Mouse (Mus musculus): ENCODE data around the gene Cry2. TPM values are rescaled to one million over a fixed set of nuclear protein-coding genes. Genes with fewer than 3 reads are reported as not detected.

Cry2 gene
- polyA plus RNA-seq, 1 experiment, result 2.1 TPM

GRCm38 (mm10) chr2:92423702-92424461, 10.0 kb downstream of the Cry2 start:
- H3K79me2 ChIP-seq (ENCODE audit: control insufficient read depth, insufficient read depth), result no peaks in the 10 kb centered on the region
- no peak overlapping the region for H3K4me3 ChIP-seq (ENCODE audit: insufficient read depth, poor library complexity, severe bottlenecking)
- H3K36me3 ChIP-seq (ENCODE audit: control insufficient read depth, insufficient read depth), result peaks cover 20% of the 10 kb centered on the region
- TF ChIP-seq MYOG (IDR thresholded peaks at IDR 0.05; ENCODE audit: control insufficient read depth, extremely low read depth, insufficient read length) (no peak), CTCF (IDR thresholded peaks at IDR 0.05; ENCODE audit: control insufficient read depth, insufficient read depth, insufficient read length) (no peak), USF1 (IDR thresholded peaks at IDR 0.05; ENCODE audit: low read depth) (no peak), MYOD1 (IDR thresholded peaks at IDR 0.05; ENCODE audit: control insufficient read depth, insufficient read length, low read depth) (no peak), CEBPB (IDR thresholded peaks at IDR 0.05; ENCODE audit: low read depth) (no peak)
- no peaks in the 10 kb centered on the region for H3K79me3 ChIP-seq (ENCODE audit: low read depth)
- H3ac ChIP-seq (ENCODE audit: control insufficient read depth, insufficient read length, low read depth), result no peak overlapping the region
- H3K27me3 ChIP-seq (ENCODE audit: control insufficient read depth, insufficient read depth, insufficient read length), result no peaks in the 10 kb centered on the region

- Histone ChIP-seq H3K4me3 (ENCODE audit: insufficient read depth, poor library complexity, severe bottlenecking) (no peak overlapping the region), H3ac (ENCODE audit: control insufficient read depth, insufficient read length, low read depth) (no peak overlapping the region), H3K79me2 (ENCODE audit: control insufficient read depth, insufficient read depth) (no peaks in the 10 kb centered on the region), H3K79me3 (ENCODE audit: low read depth) (no peaks in the 10 kb centered on the region), H3K27me3 (ENCODE audit: control insufficient read depth, insufficient read depth, insufficient read length) (no peaks in the 10 kb centered on the region), H3K36me3 (ENCODE audit: control insufficient read depth, insufficient read depth) (peaks cover 20% of the 10 kb centered on the region)
- TF ChIP-seq MYOG (IDR thresholded peaks at IDR 0.05; ENCODE audit: control insufficient read depth, extremely low read depth, insufficient read length) (no peak), FOSL1 (IDR thresholded peaks at IDR 0.05; ENCODE audit: insufficient read depth, low read length, poor library complexity, severe bottlenecking) (no peak), CTCF (IDR thresholded peaks at IDR 0.05; ENCODE audit: control insufficient read depth, insufficient read depth, insufficient read length) (no peak), CEBPB (IDR thresholded peaks at IDR 0.05; ENCODE audit: low read depth) (no peak), USF1 (IDR thresholded peaks at IDR 0.05; ENCODE audit: low read depth) (no peak), MAX (IDR thresholded peaks at IDR 0.05) (no peak), MYOD1 (IDR thresholded peaks at IDR 0.05; ENCODE audit: control insufficient read depth, insufficient read length, low read depth) (no peak)
Observed at GRCm38 (mm10) chr2:92423156-92423555, 10.7 kb downstream of the Cry2 start.

GRCm38 (mm10) chr2:92422388-92423135, 11.3 kb downstream of the Cry2 start:
- Histone ChIP-seq H3K36me3 (ENCODE audit: control insufficient read depth, insufficient read depth) (peaks cover 20% of the 10 kb centered on the region), H3K4me3 (ENCODE audit: insufficient read depth, poor library complexity, severe bottlenecking) (no peak overlapping the region), H3K79me2 (ENCODE audit: control insufficient read depth, insufficient read depth) (no peaks in the 10 kb centered on the region), H3ac (ENCODE audit: control insufficient read depth, insufficient read length, low read depth) (no peak overlapping the region), H3K79me3 (ENCODE audit: low read depth) (no peaks in the 10 kb centered on the region), H3K27me3 (ENCODE audit: control insufficient read depth, insufficient read depth, insufficient read length) (no peaks in the 10 kb centered on the region)
- TF ChIP-seq MAX (IDR thresholded peaks at IDR 0.05), result no peak
- TF ChIP-seq MYOG (IDR thresholded peaks at IDR 0.05; ENCODE audit: control insufficient read depth, extremely low read depth, insufficient read length), result no peak
- TF ChIP-seq CTCF (IDR thresholded peaks at IDR 0.05; ENCODE audit: control insufficient read depth, insufficient read depth, insufficient read length), result no peak
- no peak for TF ChIP-seq USF1 (IDR thresholded peaks at IDR 0.05; ENCODE audit: low read depth)
- no peak for TF ChIP-seq FOSL1 (IDR thresholded peaks at IDR 0.05; ENCODE audit: insufficient read depth, low read length, poor library complexity, severe bottlenecking)
- no peak for TF ChIP-seq CEBPB (IDR thresholded peaks at IDR 0.05; ENCODE audit: low read depth)
- no peak for TF ChIP-seq MYOD1 (IDR thresholded peaks at IDR 0.05; ENCODE audit: control insufficient read depth, insufficient read length, low read depth)

- Histone ChIP-seq H3ac (ENCODE audit: control insufficient read depth, insufficient read length, low read depth) (no peak overlapping the region), H3K4me3 (ENCODE audit: insufficient read depth, poor library complexity, severe bottlenecking) (no peak overlapping the region), H3K79me2 (ENCODE audit: control insufficient read depth, insufficient read depth) (no peaks in the 10 kb centered on the region), H3K79me3 (ENCODE audit: low read depth) (no peaks in the 10 kb centered on the region), H3K36me3 (ENCODE audit: control insufficient read depth, insufficient read depth) (peaks cover 20% of the 10 kb centered on the region), H3K27me3 (ENCODE audit: control insufficient read depth, insufficient read depth, insufficient read length) (no peaks in the 10 kb centered on the region)
- TF ChIP-seq CTCF (IDR thresholded peaks at IDR 0.05; ENCODE audit: control insufficient read depth, insufficient read depth, insufficient read length) (no peak), FOSL1 (IDR thresholded peaks at IDR 0.05; ENCODE audit: insufficient read depth, low read length, poor library complexity, severe bottlenecking) (no peak), MYOD1 (IDR thresholded peaks at IDR 0.05; ENCODE audit: control insufficient read depth, insufficient read length, low read depth) (no peak), MYOG (IDR thresholded peaks at IDR 0.05; ENCODE audit: control insufficient read depth, extremely low read depth, insufficient read length) (no peak), CEBPB (IDR thresholded peaks at IDR 0.05; ENCODE audit: low read depth) (no peak), USF1 (IDR thresholded peaks at IDR 0.05; ENCODE audit: low read depth) (no peak), MAX (IDR thresholded peaks at IDR 0.05) (no peak)
Observed at GRCm38 (mm10) chr2:92421723-92422387, 12.0 kb downstream of the Cry2 start.

- H3ac ChIP-seq (ENCODE audit: control insufficient read depth, insufficient read length, low read depth), result no peak overlapping the region
- H3K36me3 ChIP-seq (ENCODE audit: control insufficient read depth, insufficient read depth), result peaks cover 31% of the 10 kb centered on the region
- TF ChIP-seq CEBPB (IDR thresholded peaks at IDR 0.05; ENCODE audit: low read depth) (no peak), USF1 (IDR thresholded peaks at IDR 0.05; ENCODE audit: low read depth) (no peak), CTCF (IDR thresholded peaks at IDR 0.05; ENCODE audit: control insufficient read depth, insufficient read depth, insufficient read length) (no peak), MYOG (IDR thresholded peaks at IDR 0.05; ENCODE audit: control insufficient read depth, extremely low read depth, insufficient read length) (no peak), MAX (IDR thresholded peaks at IDR 0.05) (no peak), FOSL1 (IDR thresholded peaks at IDR 0.05; ENCODE audit: insufficient read depth, low read length, poor library complexity, severe bottlenecking) (no peak), MYOD1 (IDR thresholded peaks at IDR 0.05; ENCODE audit: control insufficient read depth, insufficient read length, low read depth) (no peak)
- no peak overlapping the region for H3K4me3 ChIP-seq (ENCODE audit: insufficient read depth, poor library complexity, severe bottlenecking)
- H3K79me3 ChIP-seq (ENCODE audit: low read depth), result no peaks in the 10 kb centered on the region
- no peaks in the 10 kb centered on the region for H3K27me3 ChIP-seq (ENCODE audit: control insufficient read depth, insufficient read depth, insufficient read length)
- no peaks in the 10 kb centered on the region for H3K79me2 ChIP-seq (ENCODE audit: control insufficient read depth, insufficient read depth)
Observed at GRCm38 (mm10) chr2:92411705-92412104, 22.1 kb downstream of the Cry2 start.

Data from C2C12 (cell line).